Mouse (Mus musculus) myocyte (in vitro differentiated cells): ENCODE data around the gene Bmp3.

Source experiments
- POLR2A ChIP-seq: IDR thresholded peaks from one replicate; pipeline ENCODE4 v1.6.1; 2011; ENCODE audit warnings: low read depth, mild to moderate bottlenecking, control low read depth, moderate library complexity; ENCODE audit not compliant: insufficient read length
- POLR2AphosphoS2 ChIP-seq: IDR thresholded peaks from one replicate; pipeline ENCODE4 v1.6.1; 2011; ENCODE audit warnings: low read depth, control low read depth; ENCODE audit not compliant: insufficient read length
- SRF ChIP-seq: IDR thresholded peaks from one replicate; pipeline ENCODE4 v1.6.1; 2011; ENCODE audit warnings: low read depth; ENCODE audit not compliant: control insufficient read depth, insufficient read length
- TCF12 ChIP-seq: IDR thresholded peaks from one replicate; pipeline ENCODE4 v1.6.1; 2011; ENCODE audit warnings: mild to moderate bottlenecking, control low read depth; ENCODE audit not compliant: poor library complexity, insufficient read depth, severe bottlenecking

DNA sequence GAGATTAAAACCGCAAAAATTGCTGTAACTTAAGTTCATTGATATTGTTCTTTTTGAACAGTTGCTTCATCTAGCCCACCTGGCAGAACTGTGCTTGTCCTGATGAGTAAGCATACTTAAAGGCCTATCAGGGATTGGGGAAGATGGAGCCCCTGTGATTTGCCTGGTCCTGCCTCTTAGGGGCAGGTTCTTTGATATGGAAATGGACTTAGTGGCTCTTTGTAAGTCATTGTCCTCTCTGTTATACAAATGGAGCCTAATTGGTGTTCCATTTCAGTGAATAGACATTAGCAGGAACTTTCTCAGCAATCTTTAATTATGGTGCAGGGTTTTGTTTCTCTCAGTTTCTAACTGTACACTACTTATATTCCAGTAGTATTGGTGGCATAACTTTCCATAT, 67.4 kb downstream of the Bmp3 start:
- TF ChIP-seq SRF (no peak), POLR2AphosphoS2 (no peak), TCF12 (no peak), POLR2A (no peak)
